Mouse (Mus musculus): ENCODE measurements around the gene Cbr3.

- peak; percentile 65 for TF ChIP-seq CTCF (IDR thresholded peaks at IDR 0.05; ENCODE audit: low read depth, low read length)
- TF ChIP-seq EP300 (IDR thresholded peaks at IDR 0.05; ENCODE audit: insufficient read depth, low read depth, low read length), result no peak
- TF ChIP-seq POLR2A (IDR thresholded peaks at IDR 0.05; ENCODE audit: insufficient read depth, low read length), result no peak
Measured at GRCm38 (mm10) chr16:93682689-93683507, at the start of gene Cbr3.
